Mouse (Mus musculus) G1E (cell line): ENCODE data around the gene Capzb.

ENCODE experiments used
- POLR2AphosphoS5 ChIP-seq: IDR thresholded peaks from 2 replicates; pipeline ENCODE4 v1.6.1; 2012; ENCODE audit warnings: low read depth, low read length, inconsistent platforms; ENCODE audit not compliant: insufficient replicate concordance
- TAL1 ChIP-seq: conservative IDR thresholded peaks from 2 replicates; pipeline ENCODE4 v1.6.1; 2012; ENCODE audit warnings: low read depth, low read length, inconsistent platforms, mixed read lengths

- TF ChIP-seq POLR2AphosphoS5 (no peak), TAL1 (no peak)
Observed at GRCm38 (mm10) chr4:139250043-139250442, 57.3 kb downstream of the Capzb start.
